Mouse (Mus musculus) cortical plate, adult 2 months (tissue): ENCODE data around the gene Rpl9-ps6.

Experiments used
- CTCF ChIP-seq: fragments of 200-500 bp; IDR thresholded peaks from 2 replicates; pipeline ENCODE4 v1.5.1; 2011; ENCODE audit warnings: mild to moderate bottlenecking, control low read depth, low read length; ENCODE audit not compliant: insufficient read depth; ENCODE audit errors: extremely low read depth
- POLR2A ChIP-seq: fragments of 200-500 bp; IDR thresholded peaks from 2 replicates; pipeline ENCODE4 v1.6.1; 2011; ENCODE audit warnings: mild to moderate bottlenecking, low read length, control low read depth; ENCODE audit not compliant: insufficient read depth; ENCODE audit errors: extremely low read depth

- no peak for TF ChIP-seq CTCF
- no peak for TF ChIP-seq POLR2A
Observed at GRCm38 (mm10) chr19:32498002-32498401, 31.6 kb upstream of the Rpl9-ps6 start.
